Mouse (Mus musculus): ENCODE data around the gene Ntrk2.

The Ntrk2 gene

GRCm38 (mm10) chr13:59177003-59177402 lies 370.6 kb downstream of the Ntrk2 start:
- Histone ChIP-seq H3K4me1 (replicated peaks; ENCODE audit: low read depth, low read length) (no peaks in the 10 kb centered on the region), H3K36me3 (ENCODE audit: insufficient read depth, low read length) (no peaks in the 10 kb centered on the region), H3K27me3 (ENCODE audit: insufficient read depth, low read length) (no peaks in the 10 kb centered on the region), H3K9me3 (ENCODE audit: low read length) (no peaks in the 10 kb centered on the region), H3K4me3 (replicated peaks; ENCODE audit: low read length) (no peak overlapping the region)
- TF ChIP-seq NANOG (IDR thresholded peaks at IDR 0.05; ENCODE audit: borderline replicate concordance, low read length) (no peak), POU5F1 (IDR thresholded peaks at IDR 0.05; ENCODE audit: borderline replicate concordance, low read length) (no peak), CTCF (conservative IDR thresholded peaks at IDR 0.05; ENCODE audit: low read length) (no peak)

DNA sequence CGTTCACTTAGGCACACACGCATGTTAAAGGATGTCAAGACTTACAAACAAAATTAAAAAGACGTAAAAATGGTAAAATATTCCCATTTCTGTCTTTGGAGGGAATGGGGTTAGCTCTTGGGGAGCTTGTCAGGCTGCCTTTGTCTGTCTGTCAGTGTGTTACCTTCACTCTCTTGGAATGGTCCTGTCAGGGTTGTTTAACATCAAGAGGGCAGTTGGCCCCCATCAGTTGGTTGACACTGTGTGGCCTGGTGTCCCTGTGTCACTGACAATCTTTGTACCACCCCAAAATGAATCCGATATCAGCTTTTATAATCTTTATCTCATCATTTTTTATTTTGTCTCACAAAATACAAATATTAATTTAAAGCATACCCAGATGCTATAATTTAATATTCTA lies 373.6 kb downstream of the Ntrk2 start:
- TF ChIP-seq CTCF (conservative IDR thresholded peaks at IDR 0.05; ENCODE audit: low read length) (no peak), POU5F1 (IDR thresholded peaks at IDR 0.05; ENCODE audit: borderline replicate concordance, low read length) (no peak)
- Histone ChIP-seq H3K9me3 (ENCODE audit: low read length) (no peaks in the 10 kb centered on the region), H3K4me3 (replicated peaks; ENCODE audit: low read length) (no peak overlapping the region), H3K27me3 (ENCODE audit: insufficient read depth, low read length) (no peaks in the 10 kb centered on the region), H3K36me3 (ENCODE audit: insufficient read depth, low read length) (no peaks in the 10 kb centered on the region), H3K4me1 (replicated peaks; ENCODE audit: low read depth, low read length) (no peaks in the 10 kb centered on the region)

DNA sequence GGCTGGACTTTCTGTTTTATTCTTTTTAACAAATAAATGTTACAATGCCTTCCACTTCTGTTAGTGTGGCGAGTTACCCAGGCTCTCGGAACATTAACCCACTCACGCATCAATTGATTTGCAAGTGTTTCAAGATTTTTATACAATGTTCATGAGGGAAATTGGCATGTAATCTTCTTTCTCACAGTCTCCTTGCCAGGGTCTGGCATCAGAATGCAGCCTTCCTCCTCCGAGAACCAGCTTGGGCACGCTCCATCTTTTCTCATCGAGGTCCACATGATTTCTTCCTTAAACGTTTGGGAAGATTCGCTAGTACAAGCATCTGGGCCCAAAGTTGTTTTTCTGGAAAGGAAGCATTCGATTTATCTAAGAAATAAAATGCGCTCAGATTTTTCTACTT lies 374.4 kb downstream of the Ntrk2 start:
- no peak for TF ChIP-seq POU5F1 (IDR thresholded peaks at IDR 0.05; ENCODE audit: borderline replicate concordance, low read length)
- TF ChIP-seq CTCF (conservative IDR thresholded peaks at IDR 0.05; ENCODE audit: low read length): no peak
- no peak for TF ChIP-seq NANOG (IDR thresholded peaks at IDR 0.05; ENCODE audit: borderline replicate concordance, low read length)
- no peak overlapping the region for H3K4me3 ChIP-seq (replicated peaks; ENCODE audit: low read length)

DNA sequence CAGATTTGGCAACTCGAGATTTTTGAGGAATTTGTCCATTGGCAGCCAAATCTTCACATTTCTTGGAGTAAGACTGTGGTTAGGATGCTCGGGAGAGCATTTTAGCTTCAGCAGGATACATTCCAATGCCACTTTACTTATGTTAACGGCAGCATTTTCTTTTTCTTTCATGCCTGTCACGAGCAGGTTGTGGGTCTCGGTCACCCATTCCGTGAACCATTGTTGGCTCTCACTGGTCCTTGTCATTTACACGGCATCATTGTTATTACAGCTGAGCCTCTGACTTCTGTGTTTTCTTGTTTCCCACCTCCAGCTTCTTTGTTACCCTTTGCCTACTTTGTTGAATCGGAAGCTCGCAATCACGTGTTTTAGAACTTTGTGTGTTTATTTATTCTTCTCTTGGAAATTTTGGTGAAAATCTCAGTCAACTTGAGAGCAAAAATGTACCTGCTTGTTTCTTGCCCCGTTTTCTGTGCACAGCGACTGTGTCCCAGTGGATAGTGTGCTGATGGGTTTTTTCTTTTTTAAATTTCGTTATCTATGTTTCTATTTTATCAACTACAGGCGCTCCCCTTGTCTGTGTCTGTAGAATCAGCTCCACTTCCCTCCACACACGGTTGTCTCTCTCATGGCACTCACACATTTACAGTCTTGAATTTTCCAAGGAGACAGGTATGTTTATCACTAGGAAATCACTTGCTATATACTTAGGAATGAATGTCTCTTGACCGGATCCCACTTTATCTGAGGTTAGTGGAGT lies 375.0 kb downstream of the Ntrk2 start:
- Histone ChIP-seq H3K9me3 (ENCODE audit: low read length) (no peaks in the 10 kb centered on the region), H3K4me3 (replicated peaks; ENCODE audit: low read length) (no peak overlapping the region), H3K27me3 (ENCODE audit: insufficient read depth, low read length) (no peaks in the 10 kb centered on the region), H3K36me3 (ENCODE audit: insufficient read depth, low read length) (no peaks in the 10 kb centered on the region), H3K4me1 (replicated peaks; ENCODE audit: low read depth, low read length) (no peaks in the 10 kb centered on the region)
- TF ChIP-seq CTCF (conservative IDR thresholded peaks at IDR 0.05; ENCODE audit: low read length): no peak
- TF ChIP-seq NANOG (IDR thresholded peaks at IDR 0.05; ENCODE audit: borderline replicate concordance, low read length): no peak

More for the DNA sequence above, 374.4 kb downstream of the Ntrk2 start:
- Histone ChIP-seq H3K27me3 (ENCODE audit: insufficient read depth, low read length) (no peaks in the 10 kb centered on the region), H3K36me3 (ENCODE audit: insufficient read depth, low read length) (no peaks in the 10 kb centered on the region), H3K9me3 (ENCODE audit: low read length) (no peaks in the 10 kb centered on the region), H3K4me1 (replicated peaks; ENCODE audit: low read depth, low read length) (no peaks in the 10 kb centered on the region)

DNA sequence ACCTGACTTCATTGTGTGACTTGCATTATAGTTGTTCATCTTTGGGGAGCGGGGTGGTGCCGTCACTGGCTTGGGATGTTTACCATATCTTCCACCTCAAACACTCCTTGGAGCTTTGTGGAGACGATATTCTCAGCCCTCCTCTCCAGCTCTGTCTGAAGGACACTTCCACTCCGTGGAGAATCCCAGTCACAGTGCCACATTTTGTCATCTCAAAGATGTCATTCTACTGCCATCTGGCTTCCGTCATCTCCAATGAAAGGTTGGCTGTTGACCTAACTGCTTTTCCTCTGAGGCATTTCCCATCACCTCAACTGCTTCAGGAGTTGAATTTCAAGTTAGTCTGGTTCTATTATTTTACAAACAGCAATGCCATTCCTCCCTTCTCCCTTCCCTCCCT lies 376.3 kb downstream of the Ntrk2 start:
- no peak for TF ChIP-seq POU5F1 (IDR thresholded peaks at IDR 0.05; ENCODE audit: borderline replicate concordance, low read length)
- no peak for TF ChIP-seq NANOG (IDR thresholded peaks at IDR 0.05; ENCODE audit: borderline replicate concordance, low read length)
- no peak for TF ChIP-seq CTCF (conservative IDR thresholded peaks at IDR 0.05; ENCODE audit: low read length)

More for the DNA sequence above, 376.3 kb downstream of the Ntrk2 start:
- Histone ChIP-seq H3K36me3 (ENCODE audit: insufficient read depth, low read length) (no peaks in the 10 kb centered on the region), H3K4me1 (replicated peaks; ENCODE audit: low read depth, low read length) (no peaks in the 10 kb centered on the region), H3K9me3 (ENCODE audit: low read length) (no peaks in the 10 kb centered on the region), H3K27me3 (ENCODE audit: insufficient read depth, low read length) (no peaks in the 10 kb centered on the region), H3K4me3 (replicated peaks; ENCODE audit: low read length) (no peak overlapping the region)

All from E14TG2a.4 (cell line).